Mouse (Mus musculus) right cerebral cortex, postnatal 36 days (tissue): ENCODE measurements around the gene Mettl6.

ENCODE experiments used
- DNase-seq, 2 experiments: peaks; one replicate each; pipeline ENCODE4 v3.0.0; 2022; ENCODE audit warnings: low spot score in 2 of 2, mixed read lengths in 1 of 2

The Mettl6 gene

GRCm38 (mm10) chr14:31494975-31495455, at the start of gene Mettl6:
Mettl6 (minus strand) TSS chr14:31495040.
- peak; percentile 83 to 87 for DNase-seq

GRCm38 (mm10) chr14:31543885-31544442, 49.1 kb upstream of the Mettl6 start:
- no peak for DNase-seq

- DNase-seq = no peak
Observed at GRCm38 (mm10) chr14:31537298-31537697, 42.5 kb upstream of the Mettl6 start.

- DNase-seq = no peak
Observed at GRCm38 (mm10) chr14:31532656-31533055, 37.8 kb upstream of the Mettl6 start.

- DNase-seq = no peak
Observed at GRCm38 (mm10) chr14:31531506-31532148, 36.8 kb upstream of the Mettl6 start.

GRCm38 (mm10) chr14:31530847-31531246, 36.0 kb upstream of the Mettl6 start:
- DNase-seq = no peak

GRCm38 (mm10) chr14:31525040-31525810, 30.4 kb upstream of the Mettl6 start:
- no peak for DNase-seq

- DNase-seq = no peak
Observed at GRCm38 (mm10) chr14:31521318-31521717, 26.5 kb upstream of the Mettl6 start.

- DNase-seq = no peak
Observed at GRCm38 (mm10) chr14:31519165-31519564, 24.3 kb upstream of the Mettl6 start.

GRCm38 (mm10) chr14:31515895-31516294, 21.1 kb upstream of the Mettl6 start:
- DNase-seq = no peak

GRCm38 (mm10) chr14:31510322-31510721, 15.5 kb upstream of the Mettl6 start:
- DNase-seq = no peak

GRCm38 (mm10) chr14:31509911-31510310, 15.1 kb upstream of the Mettl6 start:
- DNase-seq = no peak

- DNase-seq = no peak
Observed at GRCm38 (mm10) chr14:31506456-31506855, 11.6 kb upstream of the Mettl6 start.

GRCm38 (mm10) chr14:31503406-31503805, 8.6 kb upstream of the Mettl6 start:
- no peak for DNase-seq

- DNase-seq = no peak
Observed at GRCm38 (mm10) chr14:31499526-31499925, 4.7 kb upstream of the Mettl6 start.

- DNase-seq = no peak
Observed at GRCm38 (mm10) chr14:31496241-31496646, 1.4 kb upstream of the Mettl6 start.

- DNase-seq = no peak
Observed at GRCm38 (mm10) chr14:31495538-31495937, 698 bp upstream of the Mettl6 start.

GRCm38 (mm10) chr14:31494349-31494974, 378 bp downstream of the Mettl6 start, which contains the start of gene Eaf1:
Eaf1 (plus strand) TSS chr14:31494399.
- no peak for DNase-seq

- no peak for DNase-seq
Observed at GRCm38 (mm10) chr14:31493901-31494300, 939 bp downstream of the Mettl6 start.

- DNase-seq = no peak
Observed at GRCm38 (mm10) chr14:31488055-31488454, 6.8 kb downstream of the Mettl6 start.

- DNase-seq = no peak
Observed at GRCm38 (mm10) chr14:31486465-31486864, 8.4 kb downstream of the Mettl6 start.

GRCm38 (mm10) chr14:31482417-31482816, 12.4 kb downstream of the Mettl6 start:
- DNase-seq = no peak
